Mouse (Mus musculus): ENCODE results near the gene Tdrd1. TPM values are rescaled to one million over a fixed set of nuclear protein-coding genes. Genes with fewer than 3 reads are reported as not detected.

The Tdrd1 gene
- polyA plus RNA-seq, 1 experiment = not detected

- peak within 1 kb of the TSS; percentile 93 for H3K4me3 ChIP-seq (ENCODE audit: insufficient read depth, low read length)
- peak within 1 kb of the TSS; percentile 34; the same call in 1 of the 2 replicates for H3K27ac ChIP-seq (ENCODE audit: insufficient read depth, low read depth, low read length)
- TF ChIP-seq POLR2A (IDR thresholded peaks at IDR 0.05; ENCODE audit: borderline replicate concordance, low read depth, low read length) (no peak), CTCF (IDR thresholded peaks at IDR 0.05; ENCODE audit: low read depth, low read length) (no peak)
- peaks cover 19% of the 10 kb centered on the region for H3K4me1 ChIP-seq (ENCODE audit: control insufficient read depth, insufficient read depth, low read length)
These were observed 4.1 kb upstream of the Tdrd1 start, which contains the start of gene Ccdc186 for GRCm38 (mm10) chr19:56821798-56822447. Gene Ccdc186 (minus strand): TSS chr19:56822190.

- H3K4me1 ChIP-seq (ENCODE audit: control insufficient read depth, insufficient read depth, low read length) = peaks cover 18% of the 10 kb centered on the region
- H3K4me3 ChIP-seq (ENCODE audit: insufficient read depth, low read length) = peak overlapping the region; percentile 93
- H3K27ac ChIP-seq (ENCODE audit: insufficient read depth, low read depth, low read length) = 0 out of 2 replicates have a peak overlapping the region, but pooled peaks have one; percentile 19
- TF ChIP-seq CTCF (IDR thresholded peaks at IDR 0.05; ENCODE audit: low read depth, low read length) (no peak), POLR2A (IDR thresholded peaks at IDR 0.05; ENCODE audit: borderline replicate concordance, low read depth, low read length) (no peak)
These were observed 3.6 kb upstream of the Tdrd1 start for GRCm38 (mm10) chr19:56822448-56822836.

GRCm38 (mm10) chr19:56828305-56828704 is 2.3 kb downstream of the Tdrd1 start:
- Histone ChIP-seq H3K4me1 (ENCODE audit: control insufficient read depth, insufficient read depth, low read length) (no peaks in the 10 kb centered on the region), H3K27ac (ENCODE audit: insufficient read depth, low read depth, low read length) (no peak overlapping the region), H3K4me3 (ENCODE audit: insufficient read depth, low read length) (no peak overlapping the region)
- no peak for TF ChIP-seq CTCF (IDR thresholded peaks at IDR 0.05; ENCODE audit: low read depth, low read length)
- TF ChIP-seq POLR2A (IDR thresholded peaks at IDR 0.05; ENCODE audit: borderline replicate concordance, low read depth, low read length) = no peak

- TF ChIP-seq CTCF (IDR thresholded peaks at IDR 0.05; ENCODE audit: low read depth, low read length) (no peak), POLR2A (IDR thresholded peaks at IDR 0.05; ENCODE audit: borderline replicate concordance, low read depth, low read length) (no peak)
- Histone ChIP-seq H3K4me3 (ENCODE audit: insufficient read depth, low read length) (no peak overlapping the region), H3K4me1 (ENCODE audit: control insufficient read depth, insufficient read depth, low read length) (no peaks in the 10 kb centered on the region), H3K27ac (ENCODE audit: insufficient read depth, low read depth, low read length) (no peak overlapping the region)
These were observed 3.3 kb downstream of the Tdrd1 start for GRCm38 (mm10) chr19:56829267-56829666.

- H3K4me3 ChIP-seq (ENCODE audit: insufficient read depth, low read length) = no peak overlapping the region
- no peaks in the 10 kb centered on the region for H3K4me1 ChIP-seq (ENCODE audit: control insufficient read depth, insufficient read depth, low read length)
- no peak overlapping the region for H3K27ac ChIP-seq (ENCODE audit: insufficient read depth, low read depth, low read length)
- TF ChIP-seq POLR2A (IDR thresholded peaks at IDR 0.05; ENCODE audit: borderline replicate concordance, low read depth, low read length) = no peak
These were observed 4.2 kb downstream of the Tdrd1 start for GRCm38 (mm10) chr19:56830163-56830562.

GRCm38 (mm10) chr19:56835340-56835739 is 9.3 kb downstream of the Tdrd1 start:
- TF ChIP-seq POLR2A (IDR thresholded peaks at IDR 0.05; ENCODE audit: borderline replicate concordance, low read depth, low read length) (no peak), CTCF (IDR thresholded peaks at IDR 0.05; ENCODE audit: low read depth, low read length) (no peak)
- H3K4me1 ChIP-seq (ENCODE audit: control insufficient read depth, insufficient read depth, low read length) = no peaks in the 10 kb centered on the region
- no peak overlapping the region for H3K27ac ChIP-seq (ENCODE audit: insufficient read depth, low read depth, low read length)
- H3K4me3 ChIP-seq (ENCODE audit: insufficient read depth, low read length) = no peak overlapping the region

- no peak for TF ChIP-seq CTCF (IDR thresholded peaks at IDR 0.05; ENCODE audit: low read depth, low read length)
- TF ChIP-seq POLR2A (IDR thresholded peaks at IDR 0.05; ENCODE audit: borderline replicate concordance, low read depth, low read length) = no peak
- H3K4me1 ChIP-seq (ENCODE audit: control insufficient read depth, insufficient read depth, low read length) = no peaks in the 10 kb centered on the region
- no peak overlapping the region for H3K27ac ChIP-seq (ENCODE audit: insufficient read depth, low read depth, low read length)
- no peak overlapping the region for H3K4me3 ChIP-seq (ENCODE audit: insufficient read depth, low read length)
These were observed 13.1 kb downstream of the Tdrd1 start for GRCm38 (mm10) chr19:56838942-56839706.

- H3K4me3 ChIP-seq (ENCODE audit: insufficient read depth, low read length) = no peak overlapping the region
- TF ChIP-seq POLR2A (IDR thresholded peaks at IDR 0.05; ENCODE audit: borderline replicate concordance, low read depth, low read length) (no peak), CTCF (IDR thresholded peaks at IDR 0.05; ENCODE audit: low read depth, low read length) (no peak)
- no peak overlapping the region for H3K27ac ChIP-seq (ENCODE audit: insufficient read depth, low read depth, low read length)
- H3K4me1 ChIP-seq (ENCODE audit: control insufficient read depth, insufficient read depth, low read length) = no peaks in the 10 kb centered on the region
These were observed 17.0 kb downstream of the Tdrd1 start for GRCm38 (mm10) chr19:56842974-56843373.

- Histone ChIP-seq H3K27ac (ENCODE audit: insufficient read depth, low read depth, low read length) (no peak overlapping the region), H3K4me1 (ENCODE audit: control insufficient read depth, insufficient read depth, low read length) (no peaks in the 10 kb centered on the region), H3K4me3 (ENCODE audit: insufficient read depth, low read length) (no peak overlapping the region)
- no peak for TF ChIP-seq CTCF (IDR thresholded peaks at IDR 0.05; ENCODE audit: low read depth, low read length)
- TF ChIP-seq POLR2A (IDR thresholded peaks at IDR 0.05; ENCODE audit: borderline replicate concordance, low read depth, low read length) = no peak
These were observed 26.6 kb downstream of the Tdrd1 start for GRCm38 (mm10) chr19:56852590-56852989.

- Histone ChIP-seq H3K4me3 (ENCODE audit: insufficient read depth, low read length) (no peak overlapping the region), H3K27ac (ENCODE audit: insufficient read depth, low read depth, low read length) (no peak overlapping the region), H3K4me1 (ENCODE audit: control insufficient read depth, insufficient read depth, low read length) (no peaks in the 10 kb centered on the region)
- no peak for TF ChIP-seq POLR2A (IDR thresholded peaks at IDR 0.05; ENCODE audit: borderline replicate concordance, low read depth, low read length)
- TF ChIP-seq CTCF (IDR thresholded peaks at IDR 0.05; ENCODE audit: low read depth, low read length) = no peak
These were observed 30.4 kb downstream of the Tdrd1 start for GRCm38 (mm10) chr19:56856455-56856854.

Measured in bone marrow macrophage, adult 2 months (primary cell).